Mouse (Mus musculus) limb, embryonic 13.5 days (tissue): ENCODE data around the gene Gm32742. TPM values are rescaled to one million over a fixed set of nuclear protein-coding genes. Genes with fewer than 3 reads are reported as not detected.

ENCODE experiments used
- ATAC-seq: fragments of 200-750 bp; cut with Nextera tagmentation; 2 replicates; pipeline ENCODE4 v1.8.0; 2017; ENCODE audit warnings: low read depth, moderate number of reproducible peaks, moderate TSS enrichment; ENCODE audit not compliant: low FRiP score
- H3K27ac ChIP-seq: fragments of 300-500 bp; sonication (generic); 2 replicates; pipeline ENCODE4 v1.5.1; 2015; ENCODE audit warnings: inconsistent platforms, mild to moderate bottlenecking, moderate library complexity
- H3K27me3 ChIP-seq: fragments of 300-500 bp; sonication (generic); 2 replicates; pipeline ENCODE4 v1.6.1; 2015; ENCODE audit warnings: mild to moderate bottlenecking, inconsistent platforms
- H3K36me3 ChIP-seq: fragments of 300-500 bp; sonication (generic); 2 replicates; pipeline ENCODE4 v1.6.1; 2015; ENCODE audit warnings: inconsistent platforms, mild to moderate bottlenecking, moderate library complexity
- H3K4me1 ChIP-seq: fragments of 300-500 bp; sonication (generic); 2 replicates; pipeline ENCODE4 v1.6.1; 2015; ENCODE audit warnings: inconsistent platforms
- H3K4me2 ChIP-seq: fragments of 300-500 bp; sonication (generic); replicated peaks from 2 replicates; pipeline ENCODE4 v1.6.1; 2015; ENCODE audit warnings: inconsistent platforms, mild to moderate bottlenecking, moderate library complexity
- H3K4me3 ChIP-seq: fragments of 300-500 bp; sonication (generic); 2 replicates; pipeline ENCODE4 v1.5.1; 2015; ENCODE audit warnings: moderate library complexity, mild to moderate bottlenecking, inconsistent platforms
- H3K9ac ChIP-seq: fragments of 300-500 bp; sonication (generic); 2 replicates; pipeline ENCODE4 v1.6.1; 2015; ENCODE audit warnings: mild to moderate bottlenecking, inconsistent platforms
- H3K9me3 ChIP-seq: fragments of 300-500 bp; sonication (generic); 2 replicates; pipeline ENCODE4 v1.6.1; 2016; ENCODE audit warnings: inconsistent platforms
- WGBS: fragments of 180-500 bp; shearing (Covaris S2); methylation state at CpG from one replicate; pipeline ENCODE4 v1.1.7; 2015; 5-methylcytosine and 5-hydroxymethylcytosine counted together
- polyA plus RNA-seq: library from polyadenylated mRNA; unstranded; fragments of >200 nt; fragmentation: Nextera tagmentation; extraction: Ambion mirVana; gene quantifications from 2 replicates; pipeline ENCODE4 v1.2.1, GENCODE M21; 2015

Gene Gm32742
- not detected in 2 replicates for polyA plus RNA-seq

GRCm38 (mm10) chr9:51165312-51166180 is at the start of gene Gm32742:
Gene Gm32742, minus strand, starts transcription at chr9:51165517.
- Histone ChIP-seq H3K9me3 (no peaks in the 10 kb centered on the region), H3K4me3 (no peak within 1 kb of the TSS)

GRCm38 (mm10) chr9:51213729-51214237 is 48.5 kb upstream of the Gm32742 start:
- Histone ChIP-seq H3K27ac (no peak overlapping the region), H3K9ac (no peak overlapping the region), H3K4me1 (0 out of 2 replicates have a peak, but pooled peaks cover 3% of the 10 kb centered on the region), H3K36me3 (no peaks in the 10 kb centered on the region), H3K4me3 (no peak overlapping the region), H3K9me3 (no peaks in the 10 kb centered on the region), H3K4me2 (no peak overlapping the region), H3K27me3 (no peaks in the 10 kb centered on the region)
- ATAC-seq: no peak
- WGBS: 86% methylated on average over 6 of the region's 6 CpGs

More at GRCm38 (mm10) chr9:51165312-51166180, at the start of gene Gm32742:
- H3K9ac ChIP-seq: no peak within 1 kb of the TSS
- H3K27ac ChIP-seq: no peak within 1 kb of the TSS
- no peak for ATAC-seq
- WGBS: 41% methylated on average over 6 of the region's 6 CpGs
- H3K4me1 ChIP-seq: peaks cover 7% of the 10 kb centered on the region; the same call in 1 of the 2 replicates
- H3K4me2 ChIP-seq: no peak within 1 kb of the TSS
- peaks cover 5% of the 10 kb centered on the region for H3K27me3 ChIP-seq
- no peaks in the 10 kb centered on the region for H3K36me3 ChIP-seq

GRCm38 (mm10) chr9:51213023-51213728 is 47.9 kb upstream of the Gm32742 start, which contains the start of gene Pou2af1:
Gene Pou2af1, plus strand, starts transcription at chr9:51213708.
- Histone ChIP-seq H3K4me3 (no peak within 1 kb of the TSS), H3K27ac (no peak within 1 kb of the TSS), H3K9ac (no peak within 1 kb of the TSS), H3K36me3 (no peaks in the 10 kb centered on the region), H3K9me3 (no peaks in the 10 kb centered on the region), H3K27me3 (no peaks in the 10 kb centered on the region), H3K4me2 (no peak within 1 kb of the TSS), H3K4me1 (0 out of 2 replicates have a peak, but pooled peaks cover 3% of the 10 kb centered on the region)
- WGBS: 76% methylated on average over 20 of the region's 20 CpGs
- ATAC-seq: no peak

- H3K27me3 ChIP-seq: no peaks in the 10 kb centered on the region
- H3K9me3 ChIP-seq: no peaks in the 10 kb centered on the region
- ATAC-seq: no peak
- H3K4me3 ChIP-seq: no peak overlapping the region
- H3K4me1 ChIP-seq: 0 out of 2 replicates have a peak, but pooled peaks cover 3% of the 10 kb centered on the region
- no peak overlapping the region for H3K9ac ChIP-seq
- 71% methylated on average over 6 of the region's 6 CpGs for WGBS
- no peak overlapping the region for H3K27ac ChIP-seq
- H3K4me2 ChIP-seq: no peak overlapping the region
- H3K36me3 ChIP-seq: no peaks in the 10 kb centered on the region
Observed at GRCm38 (mm10) chr9:51211191-51211590, 45.9 kb upstream of the Gm32742 start.

GRCm38 (mm10) chr9:51208974-51209332 is 43.6 kb upstream of the Gm32742 start:
- 89% methylated on average over 2 of the region's 2 CpGs for WGBS
- no peak for ATAC-seq

GRCm38 (mm10) chr9:51194790-51195189 is 29.5 kb upstream of the Gm32742 start:
- H3K36me3 ChIP-seq: no peaks in the 10 kb centered on the region
- H3K27ac ChIP-seq: no peak overlapping the region
- H3K4me2 ChIP-seq: no peak overlapping the region
- no peaks in the 10 kb centered on the region for H3K4me1 ChIP-seq
- H3K9me3 ChIP-seq: peaks cover 3% of the 10 kb centered on the region; the same call in 1 of the 2 replicates
- WGBS: 76% methylated on average over 4 of the region's 4 CpGs
- H3K4me3 ChIP-seq: no peak overlapping the region
- no peak for ATAC-seq
- H3K9ac ChIP-seq: no peak overlapping the region
- no peaks in the 10 kb centered on the region for H3K27me3 ChIP-seq

More at GRCm38 (mm10) chr9:51208974-51209332, 43.6 kb upstream of the Gm32742 start:
- Histone ChIP-seq H3K27me3 (no peaks in the 10 kb centered on the region), H3K27ac (no peak overlapping the region), H3K9me3 (no peaks in the 10 kb centered on the region), H3K4me2 (no peak overlapping the region), H3K36me3 (no peaks in the 10 kb centered on the region), H3K4me1 (no peaks in the 10 kb centered on the region), H3K4me3 (no peak overlapping the region), H3K9ac (no peak overlapping the region)

- Histone ChIP-seq H3K4me3 (no peak overlapping the region), H3K36me3 (no peaks in the 10 kb centered on the region), H3K4me2 (no peak overlapping the region), H3K27ac (no peak overlapping the region), H3K9me3 (peaks cover 3% of the 10 kb centered on the region; the same call in 1 of the 2 replicates), H3K27me3 (no peaks in the 10 kb centered on the region), H3K4me1 (no peaks in the 10 kb centered on the region), H3K9ac (no peak overlapping the region)
- WGBS: 81% methylated on average over 3 of the region's 3 CpGs
- ATAC-seq: no peak
Observed at GRCm38 (mm10) chr9:51190655-51191054, 25.3 kb upstream of the Gm32742 start.

GRCm38 (mm10) chr9:51185871-51186270 is 20.6 kb upstream of the Gm32742 start:
- Histone ChIP-seq H3K9me3 (no peaks in the 10 kb centered on the region), H3K4me3 (no peak overlapping the region), H3K27me3 (no peaks in the 10 kb centered on the region), H3K4me2 (no peak overlapping the region), H3K27ac (no peak overlapping the region), H3K9ac (no peak overlapping the region), H3K4me1 (no peaks in the 10 kb centered on the region), H3K36me3 (no peaks in the 10 kb centered on the region)
- ATAC-seq: no peak
- WGBS: 72% methylated on average over 5 of the region's 5 CpGs

- no peak overlapping the region for H3K9ac ChIP-seq
- no peaks in the 10 kb centered on the region for H3K4me1 ChIP-seq
- H3K27me3 ChIP-seq: no peaks in the 10 kb centered on the region
- WGBS: 55% methylated on average over 4 of the region's 4 CpGs
- ATAC-seq: no peak
- no peak overlapping the region for H3K4me2 ChIP-seq
- H3K9me3 ChIP-seq: no peaks in the 10 kb centered on the region
- no peaks in the 10 kb centered on the region for H3K36me3 ChIP-seq
- no peak overlapping the region for H3K4me3 ChIP-seq
- H3K27ac ChIP-seq: no peak overlapping the region
Observed at GRCm38 (mm10) chr9:51185386-51185785, 20.1 kb upstream of the Gm32742 start.

GRCm38 (mm10) chr9:51182716-51183710 is 17.7 kb upstream of the Gm32742 start:
- Histone ChIP-seq H3K36me3 (no peaks in the 10 kb centered on the region), H3K9ac (no peak overlapping the region), H3K4me3 (no peak overlapping the region), H3K4me2 (no peak overlapping the region), H3K4me1 (no peaks in the 10 kb centered on the region), H3K27ac (no peak overlapping the region), H3K27me3 (no peaks in the 10 kb centered on the region), H3K9me3 (no peaks in the 10 kb centered on the region)
- ATAC-seq: no peak
- WGBS: 81% methylated on average over 15 of the region's 15 CpGs

GRCm38 (mm10) chr9:51180621-51181020 is 15.3 kb upstream of the Gm32742 start:
- ATAC-seq: no peak
- Histone ChIP-seq H3K27me3 (no peaks in the 10 kb centered on the region), H3K9ac (no peak overlapping the region), H3K4me1 (no peaks in the 10 kb centered on the region), H3K27ac (no peak overlapping the region), H3K4me3 (no peak overlapping the region), H3K9me3 (no peaks in the 10 kb centered on the region), H3K36me3 (no peaks in the 10 kb centered on the region), H3K4me2 (no peak overlapping the region)
- WGBS: 80% methylated on average over 5 of the region's 5 CpGs
